Mouse (Mus musculus) hindbrain, embryonic 11.5 days (tissue): ENCODE results near the gene Col13a1. TPM values are rescaled to one million over a fixed set of nuclear protein-coding genes. Genes with fewer than 3 reads are reported as not detected.

Experiments
- ATAC-seq: fragments of 200-750 bp; cut with Nextera tagmentation; 2 replicates; pipeline ENCODE4 v1.8.0; 2017; ENCODE audit warnings: mild to moderate bottlenecking, moderate TSS enrichment, moderate library complexity; ENCODE audit not compliant: low FRiP score
- DNase-seq: peaks from one replicate; pipeline ENCODE4 v3.0.0-alpha.2; 2015; ENCODE audit warnings: low spot score
- H3K27ac ChIP-seq: fragments of 300-500 bp; sonication (generic); 2 replicates; pipeline ENCODE4 v1.5.1; 2014; ENCODE audit warnings: mild to moderate bottlenecking, low read depth, low read length
- H3K27me3 ChIP-seq: fragments of 300-500 bp; sonication (generic); 2 replicates; pipeline ENCODE4 v1.6.1; 2014; ENCODE audit warnings: mild to moderate bottlenecking, low read length, moderate library complexity, mixed read lengths; ENCODE audit not compliant: control insufficient read depth, insufficient read depth
- H3K36me3 ChIP-seq: fragments of 300-500 bp; sonication (generic); 2 replicates; pipeline ENCODE4 v1.6.1; 2014; ENCODE audit warnings: mild to moderate bottlenecking, low read length, moderate library complexity, mixed read lengths; ENCODE audit not compliant: control insufficient read depth, insufficient read depth
- H3K4me1 ChIP-seq: fragments of 300-500 bp; sonication (generic); replicated peaks from 2 replicates; pipeline ENCODE4 v1.6.1; 2014; ENCODE audit warnings: low read length, mixed read lengths; ENCODE audit not compliant: control insufficient read depth, insufficient read depth
- H3K4me2 ChIP-seq: fragments of 300-500 bp; sonication (generic); replicated peaks from 2 replicates; pipeline ENCODE4 v1.6.1; 2014; ENCODE audit warnings: mild to moderate bottlenecking, low read depth, low read length
- H3K4me3 ChIP-seq: fragments of 300-500 bp; sonication (generic); 2 replicates; pipeline ENCODE4 v1.5.1; 2014; ENCODE audit warnings: low read depth, low read length
- H3K9ac ChIP-seq: fragments of 300-500 bp; sonication (generic); 2 replicates; pipeline ENCODE4 v1.6.1; 2014; ENCODE audit warnings: low read depth, low read length
- H3K9me3 ChIP-seq: fragments of 300-500 bp; sonication (generic); 2 replicates; pipeline ENCODE4 v1.6.1; 2016; ENCODE audit warnings: low read length; ENCODE audit not compliant: control insufficient read depth
- WGBS: fragments of 180-500 bp; shearing (Covaris S2); extraction: QIAGEN DNeasy Blood & Tissue Kit; methylation state at CpG from one replicate; pipeline ENCODE4 v1.1.7; 2014; 5-methylcytosine and 5-hydroxymethylcytosine counted together
- polyA plus RNA-seq: library from polyadenylated mRNA; unstranded; fragments of >200 nt; fragmentation: Nextera tagmentation; extraction: Ambion mirVana; gene quantifications from 2 replicates; pipeline ENCODE4 v1.2.1, GENCODE M21; 2014

The Col13a1 gene
- polyA plus RNA-seq, 1 experiment from 2014 or later, result 1.5 TPM

DNA sequence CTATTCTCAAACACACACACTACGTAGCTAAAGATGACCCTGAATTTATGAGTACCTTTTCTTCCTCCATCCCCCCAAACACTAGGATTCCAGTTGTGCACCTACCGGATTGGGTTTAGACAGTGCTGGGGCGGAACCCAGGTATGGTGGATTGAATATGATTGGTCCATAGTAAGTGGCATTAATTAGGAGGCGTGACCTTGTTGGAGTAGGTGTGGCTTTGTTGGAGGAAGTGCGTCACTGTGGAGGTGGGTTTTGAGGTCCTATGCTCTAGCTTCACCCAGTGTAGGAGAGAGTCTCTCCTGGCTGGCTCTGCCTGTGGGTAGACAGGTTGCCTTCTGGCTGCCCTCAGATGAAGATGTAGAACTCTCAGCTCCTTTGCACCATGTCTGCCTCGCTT is 144.6 kb downstream of the Col13a1 start:
- Histone ChIP-seq H3K36me3 (no peaks in the 10 kb centered on the region), H3K9ac (no peak overlapping the region), H3K9me3 (no peaks in the 10 kb centered on the region), H3K27me3 (no peaks in the 10 kb centered on the region), H3K4me1 (no peaks in the 10 kb centered on the region), H3K4me3 (no peak overlapping the region), H3K4me2 (no peak overlapping the region), H3K27ac (no peak overlapping the region)
- no peak for ATAC-seq
- no peak for DNase-seq
- WGBS, result 97% methylated on average over 6 of the region's 6 CpGs

- no peaks in the 10 kb centered on the region for H3K36me3 ChIP-seq
- no peak overlapping the region for H3K4me3 ChIP-seq
- no peak overlapping the region for H3K9ac ChIP-seq
- ATAC-seq (no peak), DNase-seq (no peak)
- no peaks in the 10 kb centered on the region for H3K27me3 ChIP-seq
- H3K27ac ChIP-seq, result no peak overlapping the region
- H3K9me3 ChIP-seq, result no peaks in the 10 kb centered on the region
- no peak overlapping the region for H3K4me2 ChIP-seq
- WGBS, result 92% methylated on average over 11 of the region's 11 CpGs
- H3K4me1 ChIP-seq, result no peaks in the 10 kb centered on the region
These were observed 146.2 kb downstream of the Col13a1 start for GRCm38 (mm10) chr10:61832713-61833112.

- Histone ChIP-seq H3K9ac (no peak overlapping the region), H3K27ac (no peak overlapping the region), H3K4me1 (0 out of 2 replicates have a peak, but pooled peaks cover 2% of the 10 kb centered on the region), H3K4me3 (no peak overlapping the region), H3K9me3 (no peaks in the 10 kb centered on the region), H3K36me3 (no peaks in the 10 kb centered on the region), H3K27me3 (no peaks in the 10 kb centered on the region), H3K4me2 (no peak overlapping the region)
- 90% methylated on average over 6 of the region's 6 CpGs for WGBS
- ATAC-seq (no peak), DNase-seq (no peak)
These were observed 147.2 kb downstream of the Col13a1 start for GRCm38 (mm10) chr10:61831741-61832140.

GRCm38 (mm10) chr10:61831251-61831650 is 147.7 kb downstream of the Col13a1 start:
- Histone ChIP-seq H3K27ac (no peak overlapping the region), H3K27me3 (no peaks in the 10 kb centered on the region), H3K4me1 (0 out of 2 replicates have a peak, but pooled peaks cover 2% of the 10 kb centered on the region), H3K4me2 (no peak overlapping the region), H3K9ac (no peak overlapping the region), H3K9me3 (no peaks in the 10 kb centered on the region), H3K36me3 (no peaks in the 10 kb centered on the region), H3K4me3 (no peak overlapping the region)
- WGBS, result 75% methylated on average over 12 of the region's 12 CpGs
- ATAC-seq (no peak), DNase-seq (no peak)

DNA sequence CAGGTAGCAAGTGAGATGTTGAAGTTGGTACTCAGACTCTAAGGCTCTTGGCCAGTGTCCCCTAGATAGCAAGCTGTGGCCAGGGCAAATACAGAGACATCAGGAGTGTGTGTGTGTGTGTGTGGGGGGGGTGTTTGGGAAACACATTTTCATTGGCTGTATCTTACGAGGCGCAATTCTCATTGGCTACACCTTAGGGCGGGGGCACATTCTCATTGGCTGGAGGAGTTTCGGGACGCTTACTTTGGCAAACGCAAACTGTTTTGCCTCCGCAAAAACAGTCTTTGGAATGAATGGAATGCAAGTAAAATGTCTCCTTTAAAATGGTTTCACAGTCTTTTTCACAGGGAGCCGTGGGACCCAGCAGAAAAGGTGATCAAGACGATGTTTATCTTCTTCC is 148.1 kb downstream of the Col13a1 start:
- Histone ChIP-seq H3K27ac (no peak overlapping the region), H3K9ac (no peak overlapping the region), H3K4me2 (no peak overlapping the region), H3K27me3 (no peaks in the 10 kb centered on the region), H3K9me3 (no peaks in the 10 kb centered on the region), H3K36me3 (no peaks in the 10 kb centered on the region), H3K4me3 (no peak overlapping the region), H3K4me1 (0 out of 2 replicates have a peak, but pooled peaks cover 2% of the 10 kb centered on the region)
- ATAC-seq, result no peak
- no peak for DNase-seq
- WGBS, result 54% methylated on average over 9 of the region's 9 CpGs

DNA sequence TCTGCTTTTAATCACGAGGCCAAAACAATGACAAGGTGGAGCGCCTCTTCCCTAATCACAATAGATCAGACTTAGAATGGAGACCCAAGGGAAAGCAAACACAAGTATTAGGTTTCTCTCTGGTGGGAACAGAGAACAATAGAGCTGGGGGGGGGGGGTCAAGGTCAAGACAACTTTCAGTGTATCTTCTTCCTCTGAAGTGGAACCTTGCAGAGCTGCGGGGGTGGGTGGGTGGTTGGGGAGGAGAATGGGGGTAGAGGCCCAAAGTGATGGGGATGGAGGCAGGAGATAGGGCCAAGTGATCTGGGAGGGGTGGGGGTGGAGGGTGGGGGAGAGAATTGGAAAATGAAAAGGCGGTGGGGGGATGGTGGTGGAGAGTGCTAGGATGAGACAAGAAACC is 149.9 kb downstream of the Col13a1 start:
- H3K4me1 ChIP-seq, result 0 out of 2 replicates have a peak, but pooled peaks cover 2% of the 10 kb centered on the region
- no peaks in the 10 kb centered on the region for H3K9me3 ChIP-seq
- no peak overlapping the region for H3K9ac ChIP-seq
- ATAC-seq, result no peak
- H3K27ac ChIP-seq, result no peak overlapping the region
- no peaks in the 10 kb centered on the region for H3K27me3 ChIP-seq
- no peaks in the 10 kb centered on the region for H3K36me3 ChIP-seq
- WGBS, result 44% methylated on average over 4 of the region's 4 CpGs
- H3K4me3 ChIP-seq, result no peak overlapping the region
- no peak for DNase-seq
- H3K4me2 ChIP-seq, result no peak overlapping the region

- Histone ChIP-seq H3K4me3 (no peak overlapping the region), H3K9me3 (no peaks in the 10 kb centered on the region), H3K27me3 (no peaks in the 10 kb centered on the region), H3K4me2 (no peak overlapping the region), H3K4me1 (peaks cover 2% of the 10 kb centered on the region; the same call in 1 of the 2 replicates), H3K27ac (no peak overlapping the region), H3K9ac (no peak overlapping the region), H3K36me3 (no peaks in the 10 kb centered on the region)
- no peak for ATAC-seq
- DNase-seq, result no peak
- 82% methylated on average over 32 of the region's 32 CpGs for WGBS
These were observed 150.7 kb downstream of the Col13a1 start for GRCm38 (mm10) chr10:61827950-61828936.

DNA sequence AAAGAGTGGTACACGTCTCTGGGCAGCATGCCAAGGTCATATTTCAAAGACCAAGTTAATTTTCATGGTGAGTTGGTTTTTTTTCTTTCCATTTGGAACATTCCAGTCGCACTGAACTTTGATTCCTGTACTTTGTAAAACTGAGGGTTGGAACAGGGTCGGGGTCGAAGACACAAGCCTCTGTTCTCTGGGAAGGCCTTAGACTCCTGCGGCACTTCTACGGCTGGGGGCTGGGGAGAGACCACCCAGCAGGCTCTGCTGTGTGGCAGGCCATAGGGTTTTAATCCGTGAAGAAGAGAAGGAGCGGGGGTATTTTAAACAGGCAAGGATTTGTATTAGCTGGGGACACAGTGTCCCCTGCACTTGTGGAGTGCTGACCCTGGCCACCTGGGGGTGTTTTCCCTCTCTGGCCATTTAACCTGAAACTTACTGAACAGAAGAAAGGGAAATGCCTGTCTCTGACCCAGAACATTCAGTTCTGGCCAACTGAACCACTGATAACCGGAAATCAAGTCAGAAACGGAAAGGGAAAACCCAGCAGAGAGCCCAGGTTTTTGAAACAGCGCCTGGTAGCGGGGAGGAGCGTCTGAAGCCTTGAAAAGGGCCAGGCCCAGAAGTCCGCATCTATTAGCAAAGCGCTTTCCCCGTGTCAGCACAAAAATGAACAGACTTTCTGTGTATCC is 152.0 kb downstream of the Col13a1 start:
- ATAC-seq (no peak), DNase-seq (no peak)
- H3K27ac ChIP-seq, result no peak overlapping the region
- no peaks in the 10 kb centered on the region for H3K27me3 ChIP-seq
- peaks cover 2% of the 10 kb centered on the region; the same call in 1 of the 2 replicates for H3K4me1 ChIP-seq
- H3K4me3 ChIP-seq, result no peak overlapping the region
- no peak overlapping the region for H3K9ac ChIP-seq
- no peak overlapping the region for H3K4me2 ChIP-seq
- no peaks in the 10 kb centered on the region for H3K36me3 ChIP-seq
- H3K9me3 ChIP-seq, result no peaks in the 10 kb centered on the region
- WGBS, result 31% methylated on average over 16 of the region's 16 CpGs
